Mouse (Mus musculus) left cerebral cortex, postnatal 14 days (tissue): ENCODE results near the gene Pcnp. TPM values are rescaled to one million over a fixed set of nuclear protein-coding genes. Genes with fewer than 3 reads are reported as not detected.
"Not testable (repeated sequence)": the region's sequence is repeated elsewhere in the genome, so short reads cannot be mapped to it uniquely, and the experiment has no call there.

Experiments used
- DNase-seq, 2 experiments: peaks; one replicate each; pipeline ENCODE4 v3.0.0; 2021 to 2022; ENCODE audit warnings: low spot score in 2 of 2, mixed read lengths in 1 of 2
- intact Hi-C: fragments of 180-260 bp; cut with DNase I; formaldehyde crosslinking; loops from one replicate; pipeline ENCODE4 v1.15.1; 2025
- long read RNA-seq, 2 experiments: library from polyadenylated mRNA; stranded (forward); transcript quantifications; one replicate each; pipeline ENCODE4 v2.0.0; 2021
- total RNA-seq, 2 experiments: library from RNA; stranded (reverse); gene quantifications; 2 replicates each; pipeline ENCODE4 v1.2.3; 2021

The Pcnp gene
- 100 to 1,000 TPM; 132 to 141 TPM for total RNA-seq
- long read RNA-seq, experiment 1, transcript Pcnp-205 (5 exons, 2,200 nt): minor isoform, 34 of 205 reads
- long read RNA-seq, experiment 1, transcript Pcnp-202 (5 exons, 2,295 nt): minor isoform, 41 of 205 reads
- long read RNA-seq, experiment 1, transcript Pcnp-206 (5 exons, 938 nt): major isoform, 107 of 205 reads
- long read RNA-seq, experiment 1, partial matches to known transcripts: 4 of 205 reads
- long read RNA-seq, experiment 1, other reads (novel, unspliced or antisense): 19 of 205 reads
- long read RNA-seq, experiment 2, transcript Pcnp-205 (5 exons, 2,200 nt): minor isoform, 15 of 155 reads
- long read RNA-seq, experiment 2, transcript Pcnp-202 (5 exons, 2,295 nt): minor isoform, 44 of 155 reads
- long read RNA-seq, experiment 2, transcript Pcnp-206 (5 exons, 938 nt): major isoform, 75 of 155 reads
- long read RNA-seq, experiment 2, partial matches to known transcripts: 2 of 155 reads
- long read RNA-seq, experiment 2, other reads (novel, unspliced or antisense): 18 of 155 reads

DNA sequence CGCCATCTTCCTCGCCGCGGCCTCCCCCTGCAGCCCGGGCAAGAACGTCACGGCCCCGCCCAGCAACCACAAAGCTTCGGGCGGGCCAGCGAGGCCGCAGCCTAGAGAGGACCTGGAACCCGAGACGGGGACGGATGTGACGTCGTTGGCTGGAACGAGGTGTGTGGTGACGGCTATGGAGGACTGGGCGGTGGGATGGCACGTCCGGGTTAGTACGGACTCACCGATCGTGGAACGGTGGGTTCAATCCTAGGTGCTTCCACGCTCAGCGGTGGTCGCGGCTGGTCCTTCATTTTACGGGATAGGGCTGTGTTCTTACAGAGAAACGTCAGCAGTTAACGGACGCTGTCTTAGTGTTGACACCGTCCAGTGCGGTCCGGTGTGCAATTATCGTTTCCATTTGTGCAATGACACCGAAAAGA, at the start of gene Pcnp:
Gene Pcnp, minus strand, starts transcription at position 79 of the 422 bp plus-strand sequence.
- peak; percentile 97 for DNase-seq
- intact Hi-C loops: no loop called here

DNA sequence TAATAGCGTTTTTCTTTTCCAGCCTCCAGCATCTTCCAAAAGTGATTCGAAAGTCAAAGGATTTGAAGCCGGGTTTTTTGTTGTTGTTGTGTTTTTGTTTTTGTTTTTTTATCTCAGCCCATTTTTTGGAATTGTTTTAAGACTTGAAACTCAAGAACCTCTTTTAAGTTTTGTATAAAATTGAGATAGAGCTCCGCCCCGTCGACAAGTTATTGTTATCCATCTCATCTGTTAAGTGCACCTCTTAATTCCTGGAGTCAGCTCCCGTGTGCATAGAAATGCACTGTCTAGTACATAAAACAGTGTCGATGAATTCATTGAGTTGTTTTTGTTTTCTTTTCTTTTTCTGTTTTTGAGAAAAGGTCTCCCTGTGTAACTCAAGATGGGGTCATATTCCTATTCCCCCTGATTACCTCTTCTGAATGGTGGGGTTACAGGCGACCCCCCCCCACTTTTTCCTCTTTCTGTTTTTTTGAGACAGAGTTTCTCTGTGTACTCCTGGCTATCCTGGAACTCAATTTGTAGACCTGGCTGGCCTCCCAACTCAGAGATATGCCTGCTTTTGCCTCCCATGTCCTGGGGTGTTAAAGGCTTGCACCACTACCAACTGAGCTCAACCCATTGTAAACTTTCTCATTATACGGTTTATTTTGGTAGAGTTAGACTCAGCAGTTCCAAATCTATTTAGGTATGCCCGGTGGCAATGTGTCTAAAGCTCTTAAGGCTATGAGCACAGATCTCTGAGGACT, 46.8 kb upstream of the Pcnp start:
- DNase-seq: no peak
- intact Hi-C loops: loop anchor here (5.0 kb wide), 1 partner anchor 39 kb away; the partner anchor contains the start of gene Trmt10c

DNA sequence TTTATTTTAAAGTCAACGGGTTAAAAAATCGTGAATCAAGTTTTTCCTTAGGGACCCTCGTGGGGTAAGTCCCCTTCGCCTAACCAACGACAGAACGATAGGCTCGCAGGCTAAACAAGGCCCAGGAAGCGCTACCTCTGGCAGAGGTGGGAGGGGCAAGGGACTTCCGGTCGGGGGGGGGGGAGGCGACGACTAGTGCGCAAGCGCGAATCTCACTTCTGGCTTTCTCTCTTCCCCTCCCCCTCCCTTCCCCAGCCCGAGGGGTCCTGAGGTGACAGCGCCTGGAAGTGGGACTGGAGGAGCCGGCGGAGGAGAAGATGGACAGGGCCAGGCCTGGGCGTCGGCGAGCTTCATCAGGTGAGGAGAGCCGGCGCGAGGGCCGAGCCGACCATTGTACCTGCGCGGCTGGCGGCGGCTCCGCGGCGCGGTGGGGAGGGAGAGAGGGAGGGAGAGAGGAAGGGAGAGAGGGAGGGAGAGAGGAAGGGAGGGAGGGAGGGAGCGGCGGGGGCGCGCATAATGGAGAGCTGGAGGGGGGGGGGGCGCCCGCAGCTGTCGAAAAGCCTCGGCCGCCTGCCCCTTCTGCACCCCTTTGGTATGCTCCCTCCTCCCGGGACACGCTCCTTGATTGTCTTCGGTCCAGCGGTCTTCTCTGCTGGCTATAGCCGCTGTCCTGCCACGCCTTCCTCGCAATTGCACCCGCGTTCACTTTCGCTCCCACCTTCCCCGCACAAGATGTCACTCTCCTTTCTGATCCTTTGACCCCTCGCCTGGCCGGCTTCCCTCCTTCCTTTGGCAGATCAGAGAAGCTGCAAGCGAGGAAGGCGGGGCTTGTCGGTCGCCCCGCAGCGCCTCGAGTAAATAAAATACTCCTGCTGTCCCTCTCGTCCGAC, 45.9 kb upstream of the Pcnp start:
- intact Hi-C loops: loop anchor here (5.0 kb wide), 1 partner anchor 38 kb away; the partner anchor contains the start of gene Trmt10c
- peak; percentile 81 for DNase-seq

DNA sequence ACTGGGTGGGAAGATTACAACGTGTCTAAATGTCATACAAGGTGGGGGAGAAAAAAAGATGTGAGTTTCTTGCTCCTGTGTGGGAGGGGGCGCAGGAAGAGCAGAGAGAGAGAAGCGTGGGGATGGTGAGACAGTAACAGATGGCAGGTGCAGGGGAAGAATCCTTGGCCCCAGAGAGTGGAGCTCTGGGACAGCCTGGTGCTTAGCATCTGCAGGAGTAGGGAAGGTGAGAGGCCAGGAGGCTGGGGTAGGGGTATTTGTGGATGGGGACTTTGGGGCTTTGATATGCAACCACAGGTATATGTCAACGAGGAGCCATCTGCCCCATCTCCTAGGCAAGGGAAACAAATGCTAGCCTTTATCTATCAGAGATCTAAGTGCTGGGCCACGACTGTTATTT, 45.0 kb upstream of the Pcnp start:
- intact Hi-C loops: no loop called here
- no peak for DNase-seq

DNA sequence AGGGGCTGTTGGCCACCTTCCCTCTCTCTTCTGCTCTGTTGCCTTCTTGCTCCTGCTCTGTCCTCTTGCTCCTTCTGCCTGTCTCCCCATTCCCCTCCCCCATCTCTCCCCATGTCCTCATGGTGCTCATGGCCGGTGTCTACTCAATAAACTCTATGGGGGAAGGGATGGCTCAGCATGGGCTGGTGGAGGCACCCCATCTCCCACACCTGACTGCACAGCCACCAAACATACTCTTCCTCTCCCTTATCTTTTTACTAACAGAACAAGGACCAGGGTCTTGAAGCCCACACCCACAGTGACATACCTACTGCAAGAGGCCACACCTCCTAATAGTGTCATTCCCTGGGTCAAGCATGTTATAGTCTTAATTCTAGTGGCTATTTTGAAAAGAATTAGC, 44.6 kb upstream of the Pcnp start:
- intact Hi-C loops: no loop called here
- DNase-seq: no peak

DNA sequence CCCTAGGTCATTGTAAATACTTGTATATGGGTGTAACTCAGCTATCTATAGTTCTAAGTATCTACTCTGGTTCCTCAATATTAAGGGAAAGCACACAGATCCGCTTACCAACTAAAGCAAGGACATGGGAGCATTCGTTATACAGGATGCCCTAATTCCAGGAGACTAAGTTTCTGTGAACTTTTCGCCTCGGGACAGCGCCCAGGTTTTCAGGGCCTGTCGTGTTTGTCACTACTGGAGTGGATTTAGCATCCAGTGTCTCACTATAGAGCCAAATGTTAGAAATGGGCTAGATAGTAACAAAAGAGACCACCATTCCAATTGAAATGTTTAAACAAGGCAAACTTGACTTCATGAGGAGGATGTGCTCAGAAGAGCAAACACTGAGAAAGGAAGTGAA, 43.6 kb upstream of the Pcnp start:
- DNase-seq, intact Hi-C loops: not testable (repeated sequence)

DNA sequence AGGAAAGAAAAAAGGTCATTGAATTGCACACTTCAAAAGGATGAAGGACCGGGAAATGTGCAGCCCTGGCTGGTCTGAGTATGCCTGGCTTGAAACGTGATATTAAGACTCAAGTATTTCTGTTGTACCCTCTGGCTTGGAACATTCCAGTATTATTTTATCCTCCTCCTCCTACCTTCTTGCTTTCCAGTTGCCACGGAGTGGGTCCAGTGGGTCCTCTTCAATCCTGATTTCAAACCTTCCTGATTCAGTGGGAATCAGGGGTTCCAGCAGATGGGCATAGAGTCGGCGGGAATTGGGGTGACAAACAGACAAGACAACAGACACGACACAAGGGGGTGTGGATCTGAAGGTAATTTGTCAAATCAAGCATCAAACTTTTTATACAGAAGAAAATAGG, 43.0 kb upstream of the Pcnp start:
- intact Hi-C loops: no loop called here
- DNase-seq: no peak

DNA sequence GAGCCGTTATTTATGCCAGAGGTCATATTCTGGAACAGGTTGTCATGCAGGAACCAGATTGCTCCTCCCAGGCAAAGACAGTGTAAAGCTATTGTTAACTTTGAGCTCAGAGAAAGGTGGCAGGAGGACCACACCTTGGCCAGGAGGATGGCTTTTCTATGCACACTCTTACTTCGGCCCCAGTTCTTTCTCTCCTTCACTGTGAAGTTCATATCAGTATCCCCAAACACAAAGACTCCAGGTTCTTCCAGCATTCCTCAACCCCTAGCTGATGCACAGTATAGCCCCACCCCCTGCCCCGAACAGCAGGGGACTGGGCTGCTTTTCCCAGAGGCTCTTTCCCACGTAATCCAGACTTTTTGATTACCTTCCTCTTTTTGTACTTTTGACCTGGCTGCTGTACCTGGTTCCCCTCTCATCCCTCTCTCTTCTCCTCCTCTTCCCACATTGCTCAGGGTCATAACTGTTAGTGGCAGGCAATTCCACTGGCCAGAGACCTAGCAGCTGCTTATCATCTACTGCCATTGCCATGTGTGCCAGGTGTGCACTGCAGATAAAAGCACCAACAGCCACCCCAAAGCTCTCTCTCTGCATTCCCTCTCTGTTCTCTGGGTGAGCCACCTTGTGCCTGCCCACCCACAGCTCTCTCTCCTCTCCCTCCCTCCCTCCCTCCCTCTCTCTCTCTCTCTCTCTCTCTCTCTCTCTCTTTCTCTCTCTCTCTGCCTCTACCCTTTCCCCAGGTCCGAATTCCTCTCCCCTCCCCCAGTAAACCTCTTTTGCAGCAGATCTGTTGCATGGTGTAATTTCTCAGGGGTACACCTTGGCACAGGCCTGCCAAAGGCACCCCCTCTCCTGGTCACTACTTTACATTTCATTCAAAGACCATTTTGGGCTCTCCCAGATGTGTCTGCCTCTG, 42.0 kb upstream of the Pcnp start:
- intact Hi-C loops: no loop called here
- DNase-seq: no peak

DNA sequence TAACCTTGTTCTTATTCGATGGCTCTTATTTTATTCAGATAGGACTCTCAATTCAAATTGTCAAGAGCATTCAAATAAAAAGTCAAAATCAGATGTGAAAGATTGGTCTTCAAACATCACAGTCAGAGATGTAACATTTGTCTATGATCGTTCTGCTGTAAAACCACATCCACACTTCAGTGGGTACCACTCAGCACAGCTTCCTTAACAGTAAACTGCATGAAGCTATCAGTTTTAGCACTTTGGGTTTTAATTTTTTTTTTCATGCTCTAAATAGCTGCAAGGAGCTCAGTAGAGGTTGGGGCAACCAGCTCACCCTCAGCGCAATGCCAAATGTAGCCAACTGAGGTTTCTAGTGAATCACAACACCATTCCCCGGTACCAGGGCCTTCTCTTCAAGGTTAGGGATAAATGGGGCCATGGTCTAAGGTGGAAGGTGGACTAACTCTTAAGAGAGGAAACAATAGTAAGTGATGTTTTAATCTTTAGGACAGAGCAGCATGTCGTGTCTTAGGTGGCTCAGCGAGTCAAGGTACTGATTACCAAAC, 39.1 kb upstream of the Pcnp start:
- no peak for DNase-seq
- intact Hi-C loops: no loop called here

DNA sequence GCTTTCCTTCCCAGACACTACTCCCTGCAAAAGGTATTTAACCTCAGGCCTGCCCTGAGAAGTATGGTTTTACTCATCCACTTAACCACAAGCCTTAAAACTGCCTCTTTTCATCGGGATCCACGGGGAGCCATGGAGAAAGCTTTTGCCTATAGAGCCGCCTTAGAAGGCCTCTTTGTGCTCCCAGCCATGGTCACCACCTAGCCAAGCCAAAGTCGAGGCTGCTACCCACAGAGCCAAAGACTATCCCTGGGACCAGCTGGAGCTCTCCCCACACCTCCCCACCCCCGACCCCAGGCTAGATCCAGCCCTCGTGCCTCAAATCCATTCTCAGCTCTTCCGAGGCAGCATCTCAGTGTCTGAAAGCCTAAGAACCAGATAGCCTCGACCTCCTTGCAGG, 36.6 kb upstream of the Pcnp start:
- DNase-seq: no peak
- intact Hi-C loops: no loop called here

DNA sequence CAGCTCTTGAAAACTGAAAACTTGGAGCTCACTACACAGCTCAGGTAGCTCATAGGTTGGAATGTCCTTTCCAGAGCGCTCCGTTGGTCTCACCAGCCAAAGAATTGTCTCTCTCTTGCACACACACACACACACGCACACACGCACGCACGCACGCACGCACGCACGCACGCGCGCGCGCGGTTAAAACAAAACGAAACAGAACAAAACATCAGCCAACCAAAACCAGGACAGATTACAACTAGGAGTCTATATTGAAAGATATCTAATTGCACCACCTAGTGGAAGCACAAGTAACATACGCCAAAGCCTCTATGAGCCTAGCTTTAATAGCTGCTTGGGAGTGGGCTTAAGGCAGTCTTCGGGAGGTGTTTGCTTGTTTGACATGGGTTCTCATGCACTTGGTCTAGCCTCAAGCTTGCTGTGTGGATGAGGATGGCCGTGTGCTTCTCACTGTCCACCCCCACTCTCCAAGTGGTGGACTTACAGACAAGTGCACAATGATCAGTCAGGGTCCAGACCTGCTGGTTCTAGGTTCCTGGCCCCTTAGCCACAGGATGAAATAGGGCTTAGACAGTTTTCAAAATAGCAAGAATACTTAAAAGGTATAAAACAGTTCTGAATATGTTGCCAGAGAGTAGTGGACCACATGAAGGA, 34.9 kb upstream of the Pcnp start:
- intact Hi-C loops: loop anchor here (1.0 kb wide), 1 partner anchor 113 kb away; no protein-coding TSS in a partner anchor

GRCm38 (mm10) chr16:56062981-56063380, 33.4 kb upstream of the Pcnp start:
- intact Hi-C loops: no loop called here
- no peak for DNase-seq

More for the DNA sequence above, 34.9 kb upstream of the Pcnp start:
- peak; percentile 66 to 83 for DNase-seq

DNA sequence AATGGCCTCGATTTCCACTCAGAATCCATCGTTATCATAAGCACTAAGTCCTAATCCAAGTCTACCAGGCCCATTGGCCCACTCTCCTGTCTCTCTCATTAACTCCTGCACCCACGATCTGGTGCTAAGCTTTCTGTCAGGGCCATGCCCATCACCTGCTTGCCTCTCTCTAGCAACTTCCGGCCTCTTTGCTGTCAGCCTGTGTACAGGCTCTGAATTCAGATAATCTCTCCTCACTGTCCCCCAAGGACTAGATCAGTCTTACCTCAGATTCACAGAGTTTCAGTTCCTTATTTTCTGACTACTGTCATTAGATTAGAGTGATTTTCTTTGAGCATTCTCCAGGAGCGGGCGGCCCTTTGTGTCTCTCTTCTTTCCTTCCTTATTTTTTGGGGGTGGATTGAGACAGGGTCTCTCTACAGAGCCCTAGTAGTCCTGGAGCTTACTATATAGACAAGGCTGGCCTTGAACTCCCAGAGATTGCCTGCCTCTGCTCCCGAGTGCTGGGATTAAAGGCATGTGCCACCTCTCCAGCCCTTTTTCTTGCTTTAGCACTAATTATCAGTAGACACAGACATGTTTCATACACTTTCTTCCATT, 32.6 kb upstream of the Pcnp start:
- intact Hi-C loops: no loop called here

DNA sequence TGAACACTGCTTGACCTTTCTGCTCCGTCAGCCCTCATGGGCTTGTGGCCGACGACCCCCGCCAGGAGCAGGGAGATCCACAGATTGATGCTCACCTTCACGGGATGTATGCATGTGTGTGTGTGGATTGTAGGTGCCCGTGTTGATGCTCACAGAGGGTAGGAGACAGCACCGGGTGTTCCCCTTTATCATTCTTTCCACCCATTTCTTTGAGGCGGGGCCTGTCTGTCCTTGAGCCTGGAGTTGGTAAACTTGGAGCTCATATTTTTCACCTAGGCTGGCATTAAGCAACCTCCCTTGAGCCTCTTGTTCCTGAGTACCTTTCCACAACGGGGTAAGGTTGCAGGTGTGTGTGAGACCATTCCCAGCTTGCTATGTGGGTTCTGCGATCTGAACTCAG, 28.6 kb upstream of the Pcnp start:
- no peak for DNase-seq
- intact Hi-C loops: no loop called here

More for the DNA sequence above, 32.6 kb upstream of the Pcnp start:
- DNase-seq: no peak

GRCm38 (mm10) chr16:56056944-56057590, 27.5 kb upstream of the Pcnp start:
- DNase-seq: no peak
- intact Hi-C loops: no loop called here

DNA sequence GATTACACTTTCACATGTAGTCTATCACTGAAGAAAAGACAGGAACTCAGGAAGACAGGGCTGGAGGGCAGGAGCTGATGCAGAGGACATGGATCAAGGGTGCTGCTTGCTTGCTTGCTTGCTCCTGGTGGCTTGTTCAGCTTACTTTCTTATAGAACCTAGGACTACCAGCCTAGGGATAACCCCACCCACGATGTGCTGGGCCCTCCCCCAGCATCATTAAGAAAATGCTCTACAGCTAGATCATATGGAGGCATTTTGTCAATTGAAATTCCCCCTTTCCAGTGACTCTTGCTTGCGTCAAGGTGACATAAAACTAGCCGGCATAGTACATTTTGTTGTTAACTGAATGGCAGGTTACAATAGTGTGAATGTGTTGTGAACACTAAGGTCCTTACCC, 26.4 kb upstream of the Pcnp start:
- DNase-seq: no peak
- intact Hi-C loops: no loop called here

GRCm38 (mm10) chr16:56048038-56048437, 18.5 kb upstream of the Pcnp start, which contains the start of gene Senp7:
TSS of gene Senp7 (plus strand) at chr16:56048338.
- intact Hi-C loops, DNase-seq: not testable (repeated sequence)
